Mouse (Mus musculus) T-helper 2 cell (primary cell): ENCODE results near the gene Kazald1.

Experiments
- in situ Hi-C: fragments of 300-600 bp; cut with MboI, MseI; formaldehyde crosslinking; loops from one replicate; pipeline ENCODE4 v1.15.1; 2025; ENCODE audit warnings: high pct_unique_total_duplicates

The Kazald1 gene

GRCm38 (mm10) chr19:45074580-45075322, at the start of gene Kazald1:
Kazald1 (plus strand) TSS chr19:45075241.
- in situ Hi-C loops: no loop called here

DNA sequence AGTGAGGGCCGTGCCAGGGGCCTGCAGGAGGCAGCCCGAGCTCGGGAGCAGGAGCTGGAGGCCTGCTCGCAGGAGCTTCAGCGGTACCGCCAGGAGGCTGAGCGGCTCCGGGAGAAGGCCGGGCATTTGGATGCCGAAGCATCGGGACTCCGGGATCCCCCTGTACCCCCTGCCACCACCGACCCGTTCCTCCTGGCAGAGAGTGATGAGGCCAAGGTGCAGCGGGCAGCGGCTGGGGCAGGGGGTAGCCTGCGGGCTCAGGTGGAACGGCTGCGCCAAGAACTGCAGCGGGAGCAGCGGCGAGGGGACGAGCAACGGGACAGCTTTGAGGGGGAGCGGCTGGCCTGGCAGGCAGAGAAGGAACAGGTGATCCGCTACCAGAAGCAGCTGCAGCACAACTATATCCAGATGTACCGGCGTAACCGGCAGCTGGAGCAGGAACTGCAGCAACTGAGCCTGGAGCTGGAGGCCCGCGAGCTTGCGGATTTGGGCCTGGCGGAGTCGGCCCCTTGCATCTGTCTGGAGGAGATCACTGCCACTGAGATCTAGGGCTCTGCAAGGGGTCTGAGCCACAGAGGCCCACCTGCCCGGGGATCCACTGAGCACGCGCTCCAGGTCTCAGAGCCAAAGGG, 49.0 kb upstream of the Kazald1 start:
- in situ Hi-C loops: no loop called here

GRCm38 (mm10) chr19:45026958-45027670, 47.9 kb upstream of the Kazald1 start:
- in situ Hi-C loops: no loop called here

- in situ Hi-C loops: no loop called here
Observed at GRCm38 (mm10) chr19:45027848-45028247, 47.2 kb upstream of the Kazald1 start.

GRCm38 (mm10) chr19:45028746-45029145, 46.3 kb upstream of the Kazald1 start:
- in situ Hi-C loops: no loop called here

- in situ Hi-C loops: no loop called here
Observed at GRCm38 (mm10) chr19:45029571-45029970, 45.5 kb upstream of the Kazald1 start.

GRCm38 (mm10) chr19:45030111-45030510, 44.9 kb upstream of the Kazald1 start:
- in situ Hi-C loops: loop anchor here (5.0 to 10.0 kb wide), 3 partner anchors 48 to 1275 kb away; partner anchors contain the start of gene Nfkb2

DNA sequence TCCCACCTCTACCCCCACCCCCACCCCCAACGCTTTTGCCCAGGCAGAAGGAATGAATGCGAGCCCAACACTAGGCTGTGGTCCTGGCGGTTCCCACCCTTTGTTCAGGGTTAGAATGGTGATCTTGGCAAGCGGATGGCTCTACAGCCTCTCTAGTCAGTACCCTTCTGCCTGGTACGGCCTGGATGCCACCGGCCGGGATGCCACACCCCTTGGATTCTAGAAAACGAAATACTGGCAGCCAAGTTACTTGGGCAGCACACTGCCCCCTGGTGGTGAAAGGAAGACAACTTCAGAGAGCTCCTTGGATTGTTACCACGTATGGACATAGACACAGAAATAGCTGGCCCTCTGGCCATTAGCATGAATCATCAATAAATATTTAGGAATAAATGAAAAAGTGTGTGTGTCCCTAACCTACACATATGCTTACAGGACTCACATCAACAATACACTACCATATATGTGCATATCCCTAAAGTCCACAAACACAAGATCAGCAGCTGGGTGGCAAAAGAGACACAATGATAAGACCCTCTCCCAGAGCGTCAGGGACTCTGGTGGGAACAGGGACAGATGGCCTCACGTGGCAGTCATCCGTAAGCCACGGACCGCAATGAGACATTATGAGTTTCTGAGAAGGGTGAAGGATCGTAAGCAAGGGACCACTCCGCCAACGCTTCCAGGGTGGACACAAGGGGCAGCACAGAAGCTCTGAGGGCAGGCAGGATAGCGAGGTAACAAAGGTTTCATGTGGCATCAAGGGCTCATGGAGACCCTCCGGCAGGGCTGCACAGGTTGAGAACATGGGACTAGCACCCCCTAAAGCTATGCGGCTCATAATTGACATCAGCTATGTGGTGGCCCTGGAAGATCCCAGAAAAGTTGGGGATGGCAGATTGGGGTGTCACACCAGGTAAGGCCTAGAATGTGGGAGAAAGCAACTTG, 44.0 kb upstream of the Kazald1 start:
- in situ Hi-C loops: loop anchor here (5.0 to 10.0 kb wide), 3 partner anchors 49 to 1274 kb away; partner anchors contain the start of gene Nfkb2

DNA sequence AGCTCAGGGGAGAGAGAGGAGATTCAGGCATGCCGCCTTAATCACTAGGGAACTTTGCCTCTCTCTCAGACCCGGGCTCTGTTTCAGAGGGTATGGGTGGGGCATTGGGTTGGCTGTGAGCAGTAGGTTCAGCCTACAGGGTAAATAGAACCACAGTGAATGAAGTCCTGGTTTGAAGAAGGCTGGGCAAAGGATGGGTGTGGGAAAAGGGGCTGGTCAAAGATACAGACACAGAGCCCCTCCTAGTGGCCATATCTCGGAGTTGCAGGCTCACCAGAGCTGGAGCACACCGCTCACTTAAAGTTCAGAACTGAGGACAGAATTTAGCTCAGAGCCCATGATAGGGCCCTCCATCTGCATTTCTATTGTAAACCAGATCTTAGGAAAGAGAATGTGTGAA, 43.3 kb upstream of the Kazald1 start:
- in situ Hi-C loops: loop anchor here (5.0 to 10.0 kb wide), 3 partner anchors 49 to 1273 kb away; partner anchors contain the start of gene Nfkb2

GRCm38 (mm10) chr19:45032570-45033332, 42.3 kb upstream of the Kazald1 start:
- in situ Hi-C loops: loop anchor here (5.0 to 10.0 kb wide), 3 partner anchors 50 to 1272 kb away; partner anchors contain the start of gene Nfkb2

DNA sequence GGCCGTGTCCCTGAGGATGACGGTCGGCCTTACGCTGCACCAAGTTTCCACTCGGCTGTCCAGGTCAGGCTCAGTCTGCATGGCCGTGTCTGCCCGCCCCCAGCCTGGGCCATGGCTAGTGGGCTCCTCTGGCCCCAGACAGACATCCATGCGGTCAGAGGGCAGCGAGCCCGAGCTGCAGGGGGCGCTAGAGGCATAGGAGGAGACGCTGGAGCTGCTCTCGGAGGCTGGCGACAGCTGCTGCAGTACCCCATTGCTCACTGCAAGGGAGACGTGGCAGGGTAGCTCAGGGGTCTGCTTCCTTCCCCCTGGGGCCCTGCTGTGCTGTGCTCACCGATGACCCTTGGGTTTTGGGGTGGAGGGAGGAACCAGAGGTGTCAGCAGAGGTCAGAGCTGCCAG, 38.2 kb upstream of the Kazald1 start:
- in situ Hi-C loops: loop anchor here (10.0 kb wide), 1 partner anchor 1268 kb away; the partner anchor contains the start of gene Nfkb2

DNA sequence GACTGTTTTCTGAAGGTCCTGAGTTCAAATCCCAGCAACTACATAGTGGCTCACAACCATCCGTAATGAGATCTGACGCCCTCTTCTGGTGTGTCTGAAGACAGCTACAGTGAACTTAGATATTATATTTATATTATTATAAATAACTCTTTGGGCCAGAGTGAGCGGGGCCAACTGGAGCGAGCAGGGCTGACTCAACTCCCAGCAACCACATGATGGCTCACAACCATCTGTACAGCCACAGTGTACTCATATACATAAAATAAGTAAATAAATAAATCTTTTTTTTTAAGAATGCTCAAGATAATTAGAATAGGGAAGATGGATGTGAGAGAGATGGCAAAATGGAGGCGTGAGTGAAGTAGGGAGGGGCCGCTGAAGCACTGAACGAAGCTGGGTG, 36.8 kb upstream of the Kazald1 start:
- in situ Hi-C loops: loop anchor here (10.0 kb wide), 1 partner anchor 1267 kb away; the partner anchor contains the start of gene Nfkb2

- in situ Hi-C loops: no loop called here
Observed at GRCm38 (mm10) chr19:45040214-45040613, 34.8 kb upstream of the Kazald1 start.

DNA sequence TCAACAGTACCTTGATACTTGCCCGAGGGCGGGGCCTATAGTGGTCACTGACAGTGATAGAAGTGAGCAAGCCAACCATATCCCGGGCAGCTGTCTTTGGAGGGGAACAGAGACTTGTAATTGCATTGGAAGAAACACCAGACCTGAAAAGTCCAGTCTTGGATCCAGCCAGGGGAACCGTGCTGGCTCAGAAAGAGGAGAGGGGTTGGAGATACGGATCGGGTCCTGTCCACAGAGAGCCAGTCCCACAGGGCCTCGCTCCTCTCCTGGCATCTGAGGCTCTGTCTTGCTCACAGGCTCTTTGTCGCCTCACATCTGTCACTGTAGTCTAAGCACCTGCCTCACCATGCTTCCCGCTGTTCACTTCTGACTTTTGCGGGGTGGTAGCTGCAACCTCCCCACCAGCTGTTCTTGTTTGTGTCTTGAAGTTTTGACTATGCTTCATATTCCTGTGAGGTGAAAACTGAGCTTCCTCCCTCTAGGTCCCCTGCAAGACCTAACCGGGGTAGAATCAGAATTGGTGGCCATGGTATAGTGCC, 30.6 kb upstream of the Kazald1 start:
- in situ Hi-C loops: no loop called here

- in situ Hi-C loops: no loop called here
Observed at GRCm38 (mm10) chr19:45045236-45045635, 29.8 kb upstream of the Kazald1 start.

DNA sequence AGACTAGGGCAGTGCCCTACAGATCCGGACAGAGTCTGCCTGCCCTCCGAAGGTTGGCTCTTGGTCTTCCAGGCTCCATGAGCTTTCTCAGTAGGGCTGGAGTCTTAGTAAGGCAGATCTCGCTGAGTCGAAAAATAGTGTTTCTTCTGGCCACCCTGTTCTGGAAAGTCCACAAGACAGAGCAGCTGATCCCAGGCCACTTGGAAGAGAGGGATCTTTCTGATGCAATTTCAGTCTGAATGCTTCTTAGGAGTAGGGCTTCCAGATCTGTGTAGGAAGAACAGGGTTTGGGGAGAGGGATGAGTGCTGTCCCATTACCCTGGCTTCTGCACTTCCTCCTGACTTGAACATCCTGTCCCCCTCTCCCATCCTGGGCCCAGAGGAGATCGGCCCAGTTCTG, 29.4 kb upstream of the Kazald1 start, which contains the start of gene Pdzd7:
Pdzd7 (minus strand) TSS at position 67 of the 400 bp plus-strand sequence.
- in situ Hi-C loops: no loop called here

- in situ Hi-C loops: no loop called here
Observed at GRCm38 (mm10) chr19:45046523-45047321, 28.3 kb upstream of the Kazald1 start.

DNA sequence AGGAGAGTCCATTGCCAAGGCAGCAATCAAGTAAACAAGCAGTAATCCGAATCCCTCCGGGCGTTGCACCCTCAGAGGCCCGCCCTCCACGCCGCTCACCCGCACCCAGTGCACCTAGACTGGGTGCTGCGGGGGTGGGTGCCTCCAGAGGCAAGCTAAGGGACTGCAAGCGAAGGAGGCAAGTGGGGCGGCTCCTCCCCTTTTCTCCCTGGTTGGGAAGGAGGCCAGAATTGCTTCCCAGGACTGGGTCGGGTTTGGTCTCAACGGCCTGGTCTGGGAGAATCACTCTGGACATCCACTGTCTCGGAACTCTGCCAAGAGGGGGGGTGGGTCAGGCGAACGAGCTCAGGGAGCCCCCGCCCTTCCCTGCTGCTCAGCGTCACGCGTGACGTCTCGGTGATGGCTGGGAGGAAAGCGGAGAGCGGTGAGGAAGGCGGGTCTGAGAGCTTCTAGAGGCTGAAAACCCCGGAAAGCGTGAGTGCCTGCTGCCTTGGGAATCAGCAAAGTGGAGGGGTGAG, 27.6 kb upstream of the Kazald1 start, which contains the start of gene Sfxn3:
Sfxn3 (plus strand) TSS at position 87 of the 518 bp plus-strand sequence.
- in situ Hi-C loops: no loop called here
